Mouse (Mus musculus) T-helper 2 cell (primary cell): ENCODE results near the gene Nr3c2.

Experiments
- in situ Hi-C: fragments of 300-600 bp; cut with MboI, MseI; formaldehyde crosslinking; loops from one replicate; pipeline ENCODE4 v1.15.1; 2025; ENCODE audit warnings: high pct_unique_total_duplicates

Gene Nr3c2

GRCm38 (mm10) chr8:76899411-76900154, at the start of gene Nr3c2:
Nr3c2 (plus strand) TSS chr8:76899442.
- in situ Hi-C loops = no loop called here

GRCm38 (mm10) chr8:76858534-76858933, 40.7 kb upstream of the Nr3c2 start:
- in situ Hi-C loops = no loop called here

- in situ Hi-C loops = no loop called here
Measured at GRCm38 (mm10) chr8:76859709-76860108, 39.5 kb upstream of the Nr3c2 start.

- in situ Hi-C loops = no loop called here
Measured at GRCm38 (mm10) chr8:76863066-76863465, 36.2 kb upstream of the Nr3c2 start.

DNA sequence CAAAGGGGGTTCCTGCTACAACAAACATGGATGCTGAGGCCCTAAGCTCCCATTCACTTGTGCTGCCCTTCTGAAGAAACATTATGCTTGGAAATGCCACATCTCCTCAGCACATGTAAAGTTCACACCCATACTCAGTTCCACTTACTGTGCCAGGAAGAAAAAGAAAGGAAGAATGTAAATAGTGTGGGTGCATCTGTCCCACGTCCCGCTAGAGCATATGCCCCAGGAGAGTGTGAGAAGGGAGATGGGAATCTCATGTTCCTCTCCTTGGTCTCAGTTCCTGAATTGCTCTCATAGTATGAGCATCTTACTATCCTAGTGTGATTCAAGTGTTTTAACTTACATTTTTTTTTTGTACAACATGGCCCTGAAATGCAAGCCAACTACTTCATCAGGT, 22.4 kb upstream of the Nr3c2 start:
- in situ Hi-C loops = loop anchor here (10.0 kb wide), 1 partner anchor 1312 kb away; no protein-coding TSS in a partner anchor

DNA sequence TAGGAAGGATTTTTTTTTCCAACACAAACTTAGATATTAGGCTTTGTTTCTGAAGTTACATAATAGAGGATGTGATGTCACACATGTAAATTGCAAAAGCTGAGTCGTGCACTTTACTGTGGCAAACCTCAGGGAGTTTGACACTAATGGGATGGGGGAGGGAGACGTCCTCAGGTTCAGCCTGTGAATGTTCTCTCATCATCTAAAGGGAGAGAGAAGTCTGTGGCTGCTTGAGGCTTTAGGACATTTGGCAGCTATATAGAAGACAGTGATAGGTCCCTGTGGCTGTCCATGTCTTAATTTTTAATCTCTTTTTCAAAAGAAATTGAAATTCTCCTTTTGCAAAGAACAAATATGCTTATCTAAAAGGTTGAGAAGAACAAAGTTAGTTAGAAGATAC, 2.2 kb upstream of the Nr3c2 start:
- in situ Hi-C loops = no loop called here

GRCm38 (mm10) chr8:76898721-76899410, 376 bp upstream of the Nr3c2 start:
- in situ Hi-C loops = no loop called here

DNA sequence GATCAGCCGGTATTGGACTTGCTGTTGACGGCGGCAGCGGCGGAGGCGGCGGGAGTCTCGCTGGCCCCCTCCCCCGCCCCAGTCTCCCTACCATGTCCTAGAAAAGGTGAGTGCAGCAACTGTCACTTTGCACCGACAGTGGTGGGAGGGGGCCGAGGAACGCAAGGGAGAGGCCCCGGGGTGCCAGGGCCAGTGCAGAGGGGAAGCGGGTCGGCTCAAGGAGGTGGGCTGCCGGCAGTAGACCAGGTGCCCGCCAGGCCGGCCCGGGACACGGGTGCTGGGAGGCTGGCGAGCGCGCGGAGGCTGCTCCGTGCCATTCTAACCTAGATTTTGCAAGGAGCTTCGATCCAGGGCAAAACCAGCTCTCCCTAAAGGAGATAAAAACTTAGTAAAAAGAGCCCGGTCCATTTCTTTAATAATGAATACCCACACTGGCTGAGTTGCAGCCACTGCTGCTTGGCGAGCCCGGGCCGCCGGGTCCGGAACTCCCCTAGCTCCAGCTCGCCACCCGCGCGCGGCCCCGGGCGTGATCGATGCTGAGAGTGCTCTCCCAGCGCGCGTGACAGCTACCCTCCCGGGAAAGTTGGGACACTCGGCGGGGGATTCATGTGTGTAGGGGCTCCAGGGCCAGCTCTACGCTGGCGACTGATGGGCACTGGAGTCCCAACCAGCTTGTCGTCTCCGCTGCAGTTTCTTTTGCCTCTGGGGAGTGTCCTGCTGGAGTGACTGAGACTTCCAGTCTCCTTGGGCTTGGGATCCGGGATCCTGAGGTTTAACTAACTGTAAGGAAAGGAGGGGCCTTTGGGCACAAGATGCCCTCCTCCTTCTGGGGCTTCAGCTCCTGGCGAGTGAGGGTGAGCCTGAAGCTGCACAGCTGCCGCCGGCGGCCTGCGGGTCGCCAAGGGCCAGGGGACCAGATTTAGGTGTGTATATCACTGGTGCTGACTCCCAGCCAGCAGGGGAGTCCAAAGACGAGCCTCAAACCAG, 1.2 kb downstream of the Nr3c2 start:
- in situ Hi-C loops = no loop called here

GRCm38 (mm10) chr8:76901430-76902204, 2.4 kb downstream of the Nr3c2 start:
- in situ Hi-C loops = no loop called here

- in situ Hi-C loops = no loop called here
Measured at GRCm38 (mm10) chr8:76902205-76903078, 3.2 kb downstream of the Nr3c2 start.

DNA sequence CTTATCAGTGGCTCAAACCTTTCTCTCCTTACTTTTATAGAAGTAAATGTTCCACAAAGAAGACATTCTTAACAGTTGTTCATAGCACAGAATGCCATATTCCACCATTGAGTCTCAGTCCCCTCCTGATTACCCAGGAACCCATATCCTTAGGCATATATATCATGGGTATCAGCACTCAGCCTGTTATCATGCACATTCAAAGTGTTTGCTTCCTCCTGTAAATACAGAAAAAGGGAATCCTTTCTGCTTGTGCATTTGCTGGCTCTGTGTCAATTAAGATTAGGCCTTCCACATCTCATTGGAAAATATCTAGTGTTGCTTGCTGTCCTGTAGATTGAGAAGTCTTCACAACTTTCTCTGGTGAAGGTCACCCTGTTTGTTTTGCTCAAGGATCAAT, 12.0 kb downstream of the Nr3c2 start:
- in situ Hi-C loops = no loop called here

GRCm38 (mm10) chr8:76912678-76913077, 13.4 kb downstream of the Nr3c2 start:
- in situ Hi-C loops = no loop called here

DNA sequence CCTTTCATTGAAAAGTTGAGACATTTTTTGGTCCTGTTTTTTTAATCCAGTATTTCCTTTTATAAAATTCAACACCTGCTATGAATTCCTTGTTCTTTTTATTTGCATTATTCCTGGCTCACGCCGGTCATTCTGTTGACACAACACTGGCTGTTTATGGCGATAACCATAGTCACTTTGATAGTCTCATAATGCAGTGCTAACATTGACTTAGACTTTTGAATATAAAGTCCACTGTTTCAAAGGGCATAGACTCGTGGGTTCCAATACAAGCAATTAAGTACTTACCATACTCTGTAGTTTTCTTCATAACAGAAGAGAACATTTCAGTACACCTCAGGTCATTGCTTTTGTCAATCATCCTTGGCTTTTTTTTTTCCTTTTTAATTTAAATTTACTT, 14.0 kb downstream of the Nr3c2 start:
- in situ Hi-C loops = no loop called here

DNA sequence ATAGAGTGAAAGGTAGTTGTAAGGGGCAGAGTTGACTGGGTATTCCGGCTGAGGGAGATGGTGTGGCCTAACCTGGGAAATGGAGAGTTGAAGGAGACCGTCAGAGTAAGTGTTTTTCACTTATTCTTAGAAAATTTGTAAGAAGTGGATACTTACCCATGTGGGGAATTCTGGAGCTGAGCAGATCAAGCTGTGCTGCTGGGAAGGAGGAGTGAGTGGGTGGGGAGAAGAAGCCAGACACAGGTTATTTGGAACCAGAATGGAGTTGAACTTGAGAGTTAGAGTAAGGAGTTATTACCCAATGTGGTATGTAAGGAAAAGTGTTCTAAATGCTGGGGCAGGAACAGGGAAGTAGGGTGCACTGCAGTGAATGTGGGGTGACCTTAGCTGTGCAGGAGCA, 16.0 kb downstream of the Nr3c2 start:
- in situ Hi-C loops = no loop called here

DNA sequence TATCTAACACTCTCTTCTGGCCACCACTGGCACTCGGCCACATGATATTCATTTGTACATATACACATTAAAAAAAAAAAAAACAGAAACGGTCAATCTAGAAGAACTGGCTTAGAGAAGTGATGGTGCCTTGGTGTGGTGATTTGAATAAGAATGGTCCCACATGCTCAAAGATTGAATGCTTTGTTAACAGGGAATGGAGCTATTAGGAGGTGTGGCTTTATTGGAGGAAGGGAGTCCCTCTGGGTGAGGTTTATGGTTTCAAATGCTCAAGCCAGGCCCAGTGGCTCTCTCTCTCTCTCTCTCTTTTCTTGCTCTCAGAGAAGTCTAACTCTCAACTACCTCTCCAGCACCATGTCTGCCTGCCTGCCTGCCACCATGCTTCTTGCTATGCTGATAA, 20.3 kb downstream of the Nr3c2 start:
- in situ Hi-C loops = no loop called here

DNA sequence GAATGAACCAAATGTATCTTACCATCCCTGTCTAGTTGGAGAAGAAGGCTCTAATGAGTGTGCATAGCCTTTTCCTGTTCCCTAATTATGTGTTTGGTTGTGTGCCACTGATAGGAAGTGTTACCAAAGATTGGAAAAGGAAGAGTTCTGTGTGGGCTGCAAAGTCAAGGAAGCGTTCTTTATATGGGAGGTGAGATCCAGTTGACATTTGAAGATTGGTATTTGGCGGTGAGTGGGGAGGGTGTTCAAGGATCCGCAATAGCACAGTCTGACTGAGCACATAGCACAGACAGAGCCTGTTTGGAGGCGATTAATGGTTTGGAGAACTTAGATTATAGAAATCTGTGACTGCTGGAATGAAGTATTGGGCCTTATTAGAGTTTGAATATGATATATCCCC, 24.9 kb downstream of the Nr3c2 start:
- in situ Hi-C loops = no loop called here

DNA sequence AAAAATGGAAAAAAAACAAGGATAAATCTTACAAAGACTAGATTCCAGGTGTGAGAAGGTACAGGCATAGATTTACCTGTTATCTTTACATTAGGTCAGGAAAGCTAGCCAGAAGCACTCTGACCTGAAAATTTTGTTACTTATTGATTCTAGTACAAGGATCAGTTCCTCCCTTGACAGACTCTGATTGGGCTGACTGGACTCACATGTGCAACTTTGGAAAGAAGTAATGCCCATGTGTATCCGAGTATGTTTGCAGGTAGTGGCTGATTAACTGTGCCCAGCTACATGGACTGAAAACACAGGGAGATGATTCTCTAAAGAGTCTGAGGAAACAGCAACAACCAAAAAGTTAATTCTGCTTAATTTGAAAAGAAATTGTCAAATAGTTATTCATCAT, 29.1 kb downstream of the Nr3c2 start:
- in situ Hi-C loops = no loop called here

GRCm38 (mm10) chr8:76928808-76929207, 29.6 kb downstream of the Nr3c2 start:
- in situ Hi-C loops = no loop called here

DNA sequence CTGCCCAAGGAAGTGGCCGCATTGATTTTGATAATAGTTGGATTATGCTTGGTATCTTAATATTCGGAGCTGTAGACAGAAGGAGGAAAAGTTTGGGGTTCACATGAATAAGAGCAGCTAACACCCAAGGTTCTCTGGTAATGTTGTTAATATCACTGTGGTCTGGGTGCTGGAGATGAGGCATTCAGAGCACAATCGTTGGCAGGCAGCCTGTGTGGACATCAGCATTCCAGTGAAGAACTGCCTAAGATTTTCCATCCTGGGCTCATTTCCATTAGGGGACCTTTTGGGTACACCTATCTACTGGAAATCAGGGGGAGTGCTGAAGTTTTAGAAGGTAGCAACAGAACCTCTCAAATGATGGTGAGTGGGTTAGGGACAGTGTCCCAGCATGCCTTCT, 65.8 kb downstream of the Nr3c2 start:
- in situ Hi-C loops = no loop called here

DNA sequence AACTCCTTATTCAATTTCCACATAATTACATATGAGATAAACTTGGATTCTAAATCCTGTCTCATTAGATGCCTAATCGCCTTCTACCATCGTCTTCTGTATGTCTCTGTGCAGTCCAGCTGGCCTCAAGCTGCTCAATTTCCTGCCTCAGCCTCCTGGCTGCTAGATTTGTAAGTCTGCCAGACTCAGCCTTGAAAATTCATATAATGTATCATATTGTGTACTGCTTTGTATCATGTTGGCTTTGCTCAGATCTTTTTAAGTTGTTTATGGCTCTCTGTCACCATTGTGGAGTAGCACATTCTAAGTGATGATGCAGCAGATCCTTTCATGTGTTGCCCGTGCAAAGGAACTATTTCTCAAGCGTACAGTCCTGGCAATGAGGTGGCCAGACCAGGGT, 71.9 kb downstream of the Nr3c2 start:
- in situ Hi-C loops = loop anchor here (10.0 kb wide), 1 partner anchor 496 kb away; no protein-coding TSS in a partner anchor
